Mouse (Mus musculus) T-helper 2 cell (primary cell): ENCODE data around the gene Olfr1053.
"Not testable (repeated sequence)": the region's sequence is repeated elsewhere in the genome, so short reads cannot be mapped to it uniquely, and the experiment has no call there.

Experiments used
- in situ Hi-C: fragments of 300-600 bp; cut with MboI, MseI; formaldehyde crosslinking; loops from one replicate; pipeline ENCODE4 v1.15.1; 2025; ENCODE audit warnings: high pct_unique_total_duplicates

The Olfr1053 gene

DNA sequence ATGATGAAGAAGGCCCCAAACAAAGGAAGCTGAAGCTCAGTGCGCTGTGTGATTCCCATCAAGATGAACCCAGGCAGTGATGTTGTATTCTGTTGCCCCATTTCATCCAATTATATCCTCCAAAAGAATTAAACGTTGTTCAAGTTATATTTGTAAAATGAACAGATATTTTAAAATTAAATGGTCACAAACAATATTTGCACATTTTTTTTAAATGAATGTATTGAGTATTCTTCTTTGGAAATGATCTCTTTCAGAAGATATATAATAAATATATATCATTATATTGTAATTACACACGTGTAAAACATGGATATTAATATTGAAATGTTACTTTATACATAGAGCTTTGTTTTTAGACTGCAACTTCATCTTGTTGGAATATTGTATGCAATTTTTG, at the start of gene Olfr1053:
TSS of gene Olfr1053 (minus strand) at position 101 of the 400 bp plus-strand sequence.
- in situ Hi-C loops: no loop called here

GRCm38 (mm10) chr2:86362369-86362768, 47.3 kb upstream of the Olfr1053 start, which contains the start of gene Olfr1056:
Gene Olfr1056 (minus strand): TSS chr2:86362469.
- in situ Hi-C loops: no loop called here

GRCm38 (mm10) chr2:86351751-86352150, 36.7 kb upstream of the Olfr1053 start:
- in situ Hi-C loops: not testable (repeated sequence)

- in situ Hi-C loops: no loop called here
These were observed 35.1 kb upstream of the Olfr1053 start, which contains the start of gene Olfr1055 for GRCm38 (mm10) chr2:86350184-86350583. Gene Olfr1055 (minus strand): TSS chr2:86350284.

DNA sequence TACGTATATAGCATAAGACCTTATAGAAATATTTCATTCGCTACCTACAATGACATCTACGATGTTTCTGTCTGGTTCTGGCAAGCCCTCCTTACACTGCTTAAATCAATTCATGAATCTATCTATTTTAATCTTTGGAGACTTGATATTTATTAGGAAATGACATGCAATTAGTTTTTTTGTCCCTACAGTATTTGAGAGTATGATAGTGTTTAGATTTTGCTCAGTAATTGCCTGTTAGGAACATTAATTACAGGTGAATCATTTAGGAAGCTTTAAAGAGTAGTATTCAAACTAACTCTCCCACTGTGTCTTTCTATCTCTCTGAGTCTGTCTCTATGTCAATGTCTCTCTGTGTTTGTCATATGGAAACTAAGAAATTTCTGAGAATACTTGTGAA, 20.2 kb upstream of the Olfr1053 start, which contains the start of gene Olfr1054:
TSS of gene Olfr1054 (minus strand) at position 101 of the 400 bp plus-strand sequence.
- in situ Hi-C loops: no loop called here

DNA sequence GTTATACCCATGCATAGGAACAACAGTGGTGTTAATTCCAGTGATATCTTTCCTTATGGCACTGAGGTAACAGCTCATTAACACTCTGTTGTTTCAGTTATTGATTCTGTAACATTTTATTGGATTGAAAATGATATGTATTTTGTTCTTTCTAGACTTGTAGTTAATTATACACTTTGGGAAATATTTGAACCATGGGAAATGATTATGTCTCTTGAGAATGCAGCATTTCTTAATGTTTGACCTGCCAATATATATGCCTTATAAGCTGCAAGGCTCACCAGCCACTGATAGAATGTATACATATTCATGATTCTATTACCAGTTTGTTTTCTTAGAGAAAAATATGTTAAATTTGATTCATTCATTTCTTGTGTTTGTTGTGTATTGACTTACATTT, 22.9 kb downstream of the Olfr1053 start, which contains the start of gene Olfr1052:
TSS of gene Olfr1052 (plus strand) at position 301 of the 400 bp plus-strand sequence.
- in situ Hi-C loops: no loop called here

- in situ Hi-C loops: not testable (repeated sequence)
These were observed 36.1 kb downstream of the Olfr1053 start, which contains the start of gene Olfr1051 for GRCm38 (mm10) chr2:86278988-86279387. Gene Olfr1051 (minus strand): TSS chr2:86279088.
